Mouse (Mus musculus) adrenal gland, adult 8-10 months (tissue): ENCODE data around the gene Ak3. TPM values are rescaled to one million over a fixed set of nuclear protein-coding genes. Genes with fewer than 3 reads are reported as not detected.
"Not testable (repeated sequence)": the region's sequence is repeated elsewhere in the genome, so short reads cannot be mapped to it uniquely, and the experiment has no call there.

Experiments used
- DNase-seq: peaks from one replicate; pipeline ENCODE4 v3.0.0; 2022
- total RNA-seq, 4 experiments: library from RNA; stranded (reverse); gene quantifications; 2 replicates each; pipeline ENCODE4 v1.2.4; 2022

The Ak3 gene
- total RNA-seq, 4 experiments from 2014 or later, result 109 to 240 (median 158) TPM

DNA sequence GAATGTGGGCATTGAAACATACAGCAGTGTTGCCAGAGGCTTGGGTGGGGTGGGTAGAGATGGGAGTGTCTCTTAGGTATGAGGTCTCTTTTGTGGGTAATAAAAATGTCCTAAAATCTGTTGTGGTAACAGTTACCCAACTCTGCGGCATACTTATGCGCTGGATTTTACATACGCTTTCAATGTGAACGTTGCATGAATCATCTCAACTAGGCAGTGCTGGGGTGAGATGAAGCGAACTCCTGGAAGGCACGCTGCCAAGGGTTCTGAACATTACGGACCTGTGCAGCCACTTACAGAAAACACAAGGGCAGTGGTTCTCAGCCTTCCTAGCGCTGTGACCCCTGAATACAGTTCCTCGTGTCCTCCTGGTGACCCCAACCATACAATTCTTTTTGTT lies 5.1 kb downstream of the Ak3 start:
- no peak for DNase-seq

DNA sequence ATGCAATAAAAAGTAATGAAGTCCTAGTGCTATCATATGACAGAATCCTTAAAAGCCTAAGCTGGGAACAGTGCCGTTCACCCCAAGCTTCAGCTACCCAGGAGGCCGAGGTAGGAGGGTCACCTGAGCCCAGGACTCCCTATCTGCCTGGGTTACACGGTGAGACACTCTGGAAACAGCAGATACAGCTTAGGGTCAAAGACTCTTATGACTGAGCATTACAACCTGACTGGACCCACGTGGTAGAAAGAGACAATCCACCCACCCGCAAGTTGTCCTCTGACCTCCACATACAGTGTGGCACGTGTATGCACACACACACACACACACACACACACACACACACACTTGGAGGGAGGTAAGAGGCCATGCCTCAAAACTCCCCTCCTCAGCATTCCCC lies 5.6 kb downstream of the Ak3 start:
- no peak for DNase-seq

DNA sequence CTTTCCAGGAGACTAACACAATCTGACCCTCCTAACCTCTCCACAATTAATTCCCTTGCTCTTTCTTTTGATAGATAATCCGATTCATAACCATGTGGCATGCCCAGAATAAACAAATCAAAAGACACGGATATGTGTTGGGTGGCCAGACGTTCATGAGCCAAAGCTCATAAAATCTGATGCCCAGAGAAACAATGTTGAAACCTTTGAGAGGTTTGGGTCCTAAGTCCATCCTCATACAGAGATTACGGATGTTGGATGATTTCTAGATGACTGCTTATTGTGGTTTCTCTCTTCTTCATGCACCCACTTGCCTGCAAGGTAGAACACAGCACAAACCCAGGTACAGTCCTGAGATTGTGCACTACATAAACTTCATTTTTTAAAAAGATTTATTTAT lies 7.6 kb downstream of the Ak3 start:
- no peak for DNase-seq

DNA sequence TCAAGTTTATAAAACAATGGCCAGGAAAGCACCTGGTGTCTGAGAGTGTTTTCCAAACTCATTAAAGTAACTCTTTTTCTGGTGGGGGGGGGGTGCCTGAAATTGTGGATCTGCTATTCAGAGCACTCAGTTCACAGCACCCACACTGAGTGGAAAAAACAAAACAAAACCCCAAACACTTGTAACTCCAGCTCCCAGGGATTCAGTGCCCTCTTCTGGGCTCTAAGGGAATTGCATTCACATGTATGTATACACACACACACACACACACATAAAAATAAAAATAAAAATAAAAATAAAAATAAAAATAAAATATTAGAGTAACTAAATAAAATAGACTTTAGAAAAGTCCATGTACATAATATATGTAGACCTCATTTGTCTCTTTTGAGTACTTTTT lies 8.4 kb downstream of the Ak3 start:
- DNase-seq, result no peak

DNA sequence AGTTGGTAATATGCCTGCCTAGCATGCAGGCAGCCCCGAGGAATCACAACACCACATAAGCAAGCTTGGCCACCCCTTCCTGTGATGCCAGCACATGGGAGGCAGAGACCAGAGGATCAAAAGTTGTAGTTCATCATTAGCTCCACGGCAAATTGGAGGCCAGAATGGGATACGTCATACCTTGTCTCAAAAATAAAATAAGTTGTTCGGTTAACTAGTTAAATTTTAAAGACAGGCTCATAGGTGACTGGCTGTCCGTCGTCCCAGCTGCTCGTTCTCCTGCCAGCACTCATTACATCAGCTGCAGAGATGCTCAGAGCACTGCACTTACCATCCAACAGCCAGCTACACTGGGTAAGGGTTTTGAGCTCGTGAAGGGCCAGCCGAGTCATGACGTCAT lies 10.2 kb downstream of the Ak3 start:
- DNase-seq, result no peak

DNA sequence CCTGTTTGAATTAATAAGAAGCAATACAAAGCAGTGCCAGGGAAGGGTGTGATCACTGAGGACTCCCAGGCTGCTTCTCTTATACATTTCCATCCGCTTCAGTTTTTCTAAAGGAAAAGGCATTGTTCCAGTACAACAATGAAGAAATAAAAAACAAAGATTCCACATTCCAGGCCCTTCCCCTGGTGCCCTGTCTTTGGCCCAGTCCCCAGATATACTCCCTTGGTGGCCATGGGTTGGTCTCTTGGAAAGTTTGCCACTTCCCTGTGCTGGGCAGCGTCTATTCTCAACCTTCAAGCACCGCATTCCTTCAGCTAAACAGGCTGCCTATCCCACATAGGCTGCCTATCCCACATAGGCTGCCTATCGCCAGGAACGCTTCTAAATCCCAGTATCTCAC lies 10.7 kb downstream of the Ak3 start:
- no peak for DNase-seq

DNA sequence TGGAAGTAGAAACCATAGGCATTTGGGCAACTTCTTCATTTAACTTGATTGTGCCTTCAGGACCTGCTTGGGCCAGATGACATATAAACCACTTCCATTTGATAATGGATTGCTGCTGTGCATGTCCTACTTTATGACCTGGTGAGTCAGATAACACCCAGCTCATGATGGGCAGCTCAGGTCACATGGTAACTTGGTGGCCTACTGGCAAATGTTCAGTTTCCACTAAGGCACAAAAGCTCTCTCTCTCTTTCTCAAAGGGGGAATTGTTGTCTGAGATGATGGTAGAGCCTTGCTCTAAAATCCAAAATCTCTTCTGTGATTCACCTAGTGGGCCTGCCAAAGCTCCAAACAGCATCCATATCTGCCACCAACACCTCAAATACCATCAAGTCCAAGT lies 15.1 kb downstream of the Ak3 start:
- no peak for DNase-seq

DNA sequence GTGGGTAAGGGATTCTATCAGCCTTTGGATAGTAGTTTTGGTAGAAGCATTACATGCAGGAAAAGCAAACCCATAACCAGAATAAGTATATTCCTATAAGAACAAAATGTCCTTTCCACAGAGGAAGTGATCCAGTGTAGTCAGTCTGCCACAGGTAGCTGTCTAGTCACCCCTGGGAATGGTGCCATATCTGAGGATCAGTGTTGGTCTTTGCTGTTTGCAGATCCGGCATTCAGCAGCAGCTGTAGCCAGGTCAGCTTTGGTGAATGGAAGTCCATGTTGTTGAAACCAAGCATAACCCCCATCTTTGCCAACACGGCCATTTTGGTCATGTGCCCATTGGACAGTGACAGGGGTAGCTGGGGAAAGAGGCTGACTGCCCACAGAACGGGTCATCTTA lies 16.0 kb downstream of the Ak3 start:
- DNase-seq, result no peak

DNA sequence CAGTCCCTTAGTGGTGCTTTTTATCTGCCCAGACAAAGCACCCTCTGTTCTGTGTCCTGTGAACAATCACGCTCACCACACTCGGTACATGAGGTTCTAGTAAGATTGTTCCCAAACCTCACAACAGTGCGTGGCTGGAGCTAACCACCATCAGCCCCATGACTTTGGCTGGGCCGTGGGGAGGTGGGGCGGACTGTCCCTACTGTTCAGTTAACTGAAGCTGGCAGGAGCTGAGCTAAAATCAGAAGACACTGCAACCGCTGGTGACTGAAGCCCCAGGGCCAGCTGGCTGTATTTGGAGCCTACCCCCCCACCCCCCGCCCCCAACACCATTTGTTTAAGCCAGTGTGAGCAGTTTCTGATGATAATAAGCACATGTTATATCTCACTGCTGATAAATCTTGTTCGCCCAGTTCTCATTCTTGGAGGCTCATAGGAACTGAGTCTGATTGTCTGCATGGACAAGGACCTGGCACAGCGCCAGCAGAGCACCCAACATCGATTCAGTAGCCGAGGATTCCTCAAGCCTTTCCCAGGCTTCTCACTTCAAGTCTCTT lies 23.3 kb downstream of the Ak3 start:
- DNase-seq, result no peak

DNA sequence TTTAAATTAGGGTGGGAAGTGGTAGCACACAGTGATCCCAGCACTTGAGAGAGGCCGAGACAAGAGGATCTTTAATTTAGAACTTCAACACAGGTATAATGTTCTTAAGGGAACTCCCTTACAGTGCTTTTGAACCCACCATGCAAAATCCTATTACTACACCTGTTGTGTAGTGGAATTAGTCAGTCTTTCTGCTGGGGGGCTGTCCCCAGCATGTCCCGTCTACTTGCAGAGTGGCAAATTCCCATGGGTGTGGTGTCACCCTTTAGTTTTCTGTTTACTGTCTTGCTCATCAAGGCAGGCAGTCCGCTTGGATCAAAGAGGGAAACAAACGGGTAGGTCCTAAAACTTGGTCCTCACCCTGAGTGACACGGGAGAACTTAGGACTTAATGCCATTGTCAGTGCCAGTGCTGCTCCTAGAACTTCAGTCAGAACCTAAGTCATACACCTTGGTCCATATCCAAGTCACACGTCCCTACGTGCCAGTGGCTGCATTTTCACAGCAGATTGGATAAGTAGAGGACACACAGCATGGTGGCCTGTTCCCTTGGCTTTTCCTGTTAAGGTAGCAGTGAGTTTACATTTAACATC lies 25.9 kb downstream of the Ak3 start:
- no peak for DNase-seq

DNA sequence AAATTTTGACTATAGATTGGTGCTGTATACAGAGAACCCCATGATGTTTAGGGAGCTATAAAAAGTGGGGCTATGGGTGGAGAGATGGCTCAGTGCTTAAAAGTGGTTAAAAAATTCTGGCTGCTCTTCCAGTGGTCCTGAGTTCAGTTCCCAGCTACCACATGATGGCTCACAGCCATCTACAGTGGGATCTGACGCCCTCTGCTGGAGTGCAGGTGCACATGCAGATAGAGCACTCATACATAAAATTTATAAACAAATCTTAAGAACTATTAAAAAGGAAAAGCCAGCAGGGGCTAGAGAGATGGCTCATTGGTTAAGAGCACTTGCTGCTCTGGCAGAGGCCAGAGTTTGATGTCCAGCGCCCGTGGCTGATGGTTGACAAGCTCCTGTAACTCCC lies 28.1 kb downstream of the Ak3 start:
- DNase-seq, result no peak

DNA sequence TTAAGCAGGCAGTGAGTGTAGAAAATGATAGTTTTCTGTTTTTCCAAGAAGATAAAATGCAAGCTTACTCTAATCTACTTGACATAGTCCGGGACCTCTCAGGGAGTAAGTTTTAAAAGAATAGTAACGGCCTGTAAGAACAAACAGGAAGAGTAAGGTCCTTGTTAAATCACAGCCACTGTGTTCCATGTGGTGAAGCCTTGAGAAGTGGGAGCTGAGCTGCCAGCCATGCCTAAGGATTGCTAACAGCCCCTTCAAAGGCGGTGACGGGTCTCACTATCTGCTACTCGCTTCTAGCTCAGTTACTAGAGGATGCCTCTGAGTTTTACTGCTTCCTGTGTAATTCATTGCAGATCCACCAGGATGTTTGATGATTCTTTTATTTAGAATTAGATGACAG lies 31.0 kb downstream of the Ak3 start:
- DNase-seq, result no peak

DNA sequence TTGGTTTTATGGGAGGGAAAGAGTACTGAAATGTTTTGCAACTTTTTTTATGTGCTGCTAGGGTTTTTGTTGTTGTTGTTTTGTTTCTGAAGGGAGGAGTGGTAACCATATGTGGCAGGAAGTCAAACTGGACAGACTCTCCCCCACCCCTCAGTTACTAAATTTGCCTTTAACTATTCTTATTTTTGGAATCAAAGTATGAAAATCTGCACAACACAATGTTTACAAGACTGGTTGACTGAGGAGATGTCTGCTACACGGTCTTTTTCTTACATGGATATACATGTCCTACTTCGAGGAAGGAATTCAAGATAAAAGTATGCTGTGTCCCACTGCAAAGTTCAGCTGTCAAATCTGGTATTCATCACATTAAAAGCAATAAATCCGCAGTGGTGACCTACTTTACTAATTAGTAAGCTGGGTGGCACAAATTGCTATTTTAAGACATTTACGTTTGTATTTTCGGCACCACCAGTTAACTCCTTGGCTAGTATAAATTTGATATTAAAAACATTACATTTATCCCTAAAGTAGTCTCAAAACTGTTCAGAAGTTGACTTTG lies 31.5 kb downstream of the Ak3 start:
- DNase-seq, result no peak

DNA sequence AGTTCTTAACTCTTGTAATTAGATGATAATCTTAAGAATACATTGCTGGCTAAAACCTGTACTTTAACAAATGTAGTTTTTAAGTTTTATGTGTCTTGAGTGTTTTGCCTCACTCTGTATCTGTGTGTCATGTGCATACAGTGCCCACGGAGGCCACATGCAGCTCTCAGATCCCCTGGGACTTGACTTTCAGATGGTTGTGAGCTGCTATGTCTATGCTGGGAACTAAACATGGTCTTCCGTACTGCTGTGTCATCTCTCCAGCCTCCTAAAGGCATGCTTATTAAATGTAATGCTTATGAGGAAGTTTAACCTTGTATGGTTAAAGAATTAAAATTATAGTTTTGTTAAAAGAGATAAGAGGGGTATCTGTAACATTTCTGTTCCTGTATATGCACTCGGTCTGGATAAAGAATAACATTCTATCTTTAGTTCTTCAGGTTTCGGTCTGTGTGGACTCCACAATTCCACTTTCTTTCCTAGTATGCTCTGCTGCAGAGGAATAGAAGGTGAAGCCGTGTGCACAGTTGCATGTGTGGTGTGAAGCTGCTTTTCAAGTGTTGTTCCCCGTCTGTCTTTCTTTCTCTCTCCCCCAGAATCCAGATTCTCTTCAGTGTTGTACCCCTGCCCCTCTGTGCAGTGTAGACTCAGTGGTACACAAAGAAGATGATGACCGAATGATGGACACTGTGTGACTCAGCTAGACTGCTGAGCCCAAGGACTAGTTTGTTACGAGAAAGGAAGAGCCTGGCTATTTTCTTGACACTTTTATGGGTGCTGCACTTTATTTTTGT lies 32.2 kb downstream of the Ak3 start:
- DNase-seq, result no peak

DNA sequence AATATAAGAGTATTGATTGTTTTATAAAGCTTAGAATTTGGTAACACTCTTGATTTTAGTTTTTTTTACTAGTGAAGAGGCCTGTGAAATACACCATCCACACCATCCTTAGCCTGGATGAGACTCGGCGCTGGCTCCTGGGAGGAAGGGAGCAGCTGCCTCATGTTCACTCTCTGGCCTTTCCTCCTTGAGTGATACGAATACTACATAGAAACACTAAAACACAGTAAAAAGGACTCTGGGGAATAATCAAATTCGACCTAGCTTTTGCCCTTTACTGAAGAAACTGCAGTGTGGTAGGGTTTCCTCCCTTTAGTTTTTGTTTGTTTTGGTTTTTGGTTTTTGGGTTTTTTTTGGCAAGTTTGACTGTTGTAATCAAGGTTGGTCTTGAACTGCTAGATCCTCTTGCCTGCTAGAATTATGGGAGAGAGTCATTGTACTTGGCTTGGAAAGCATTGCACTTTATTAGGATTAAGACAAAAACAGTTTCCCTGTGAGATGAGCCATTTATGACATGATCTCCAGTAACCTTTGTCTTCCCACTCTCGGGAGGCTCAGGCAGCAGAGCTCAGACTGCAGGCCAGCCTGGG lies 33.2 kb downstream of the Ak3 start:
- DNase-seq, result no peak

DNA sequence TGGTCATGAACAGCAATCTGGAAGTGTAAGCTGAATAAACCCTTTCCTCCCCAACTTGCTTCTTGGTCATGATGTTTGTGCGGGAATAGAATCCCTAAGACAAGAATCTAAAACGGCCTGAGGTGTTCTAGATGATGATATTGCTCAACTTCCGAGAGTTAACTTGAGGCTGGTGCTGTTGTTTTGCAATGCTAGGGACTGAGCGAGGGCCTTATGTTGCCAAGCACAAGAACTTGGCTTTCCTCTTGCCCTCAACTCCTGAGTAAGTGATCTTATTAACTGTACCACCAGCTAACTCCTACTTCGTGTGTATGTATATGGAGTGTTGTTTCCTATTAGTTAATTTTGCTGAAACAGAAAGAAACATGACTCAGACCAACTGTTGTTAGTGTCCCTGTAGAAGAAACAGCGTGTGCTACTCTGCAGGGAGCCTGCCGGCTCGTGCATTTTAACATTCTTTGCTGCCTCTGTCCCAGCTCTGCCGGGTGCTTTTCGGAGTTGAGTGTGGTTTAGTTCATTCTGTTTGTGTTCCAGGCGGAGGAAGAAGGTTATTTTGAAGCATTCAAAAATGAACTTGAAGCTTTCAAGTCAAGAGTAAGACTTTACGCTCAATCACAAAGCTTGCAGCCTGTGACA lies 36.3 kb downstream of the Ak3 start:
- no peak for DNase-seq

DNA sequence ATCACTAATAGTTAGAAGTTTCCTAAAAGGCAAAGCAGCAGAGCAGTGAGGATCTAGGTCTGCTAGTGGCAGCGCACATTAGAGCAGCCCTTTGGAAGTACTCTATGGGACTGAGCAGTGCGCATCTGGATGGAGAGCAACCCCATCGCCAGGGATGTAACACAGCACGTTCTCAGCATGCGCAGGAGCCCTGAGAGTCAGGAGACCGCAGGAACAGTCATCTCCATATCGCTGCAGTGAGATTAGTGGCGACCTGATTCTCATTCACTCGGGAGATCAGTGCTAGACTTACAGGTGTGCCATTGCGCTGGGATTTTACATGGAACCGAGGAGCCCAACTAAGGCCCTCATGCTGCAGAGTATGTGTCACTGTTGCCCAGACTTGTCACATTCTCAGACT lies 38.7 kb downstream of the Ak3 start:
- DNase-seq, result no peak

DNA sequence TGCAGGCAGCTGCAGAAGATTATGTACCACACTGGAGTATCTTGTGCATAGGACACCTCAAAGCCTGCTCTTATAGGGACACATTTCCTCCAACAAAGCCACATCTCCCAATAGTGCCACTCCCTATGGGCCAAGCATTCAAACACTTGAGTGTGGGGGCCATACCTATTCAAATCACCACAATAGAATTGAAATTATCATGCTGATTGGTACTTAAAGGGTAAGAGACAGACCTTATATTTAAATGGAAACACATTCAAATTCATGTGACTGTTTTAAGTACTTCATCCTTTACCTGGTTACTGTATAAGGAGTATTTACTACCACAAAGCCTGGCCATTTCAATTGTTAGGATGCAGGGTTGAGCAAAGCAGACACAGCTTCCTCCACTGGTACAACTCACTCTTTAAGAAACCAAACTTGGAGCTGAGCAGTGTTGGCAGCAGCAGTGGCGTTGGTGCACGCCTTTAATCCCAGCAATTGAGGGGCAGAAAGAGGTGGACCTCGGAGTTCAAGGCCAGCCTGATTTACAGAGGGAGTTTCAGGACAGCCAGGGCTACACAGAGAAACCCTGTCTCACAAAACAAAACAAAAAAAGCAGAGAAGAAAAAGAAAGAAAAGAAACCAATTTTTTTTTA lies 39.6 kb downstream of the Ak3 start:
- no peak for DNase-seq

DNA sequence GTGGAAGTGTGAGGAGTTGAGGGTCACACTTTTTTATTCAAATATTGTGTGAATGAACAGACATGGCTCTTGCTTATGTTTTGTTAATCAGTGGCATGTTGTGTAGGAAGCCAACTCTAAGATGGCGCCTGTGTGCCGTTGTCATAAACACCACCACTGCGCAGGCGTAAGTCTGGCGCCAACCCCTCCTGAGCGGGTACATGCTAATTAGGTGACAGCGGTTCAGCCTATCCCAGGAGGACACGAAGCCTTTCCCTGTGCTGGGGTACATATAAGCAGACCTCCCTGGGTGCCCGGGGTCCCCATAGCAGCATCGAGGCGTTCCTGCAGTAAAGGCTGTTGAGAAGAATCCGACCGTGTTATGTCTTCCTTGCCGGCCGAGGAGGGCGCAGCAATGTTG lies 47.4 kb downstream of the Ak3 start:
- not testable (repeated sequence) for DNase-seq

DNA sequence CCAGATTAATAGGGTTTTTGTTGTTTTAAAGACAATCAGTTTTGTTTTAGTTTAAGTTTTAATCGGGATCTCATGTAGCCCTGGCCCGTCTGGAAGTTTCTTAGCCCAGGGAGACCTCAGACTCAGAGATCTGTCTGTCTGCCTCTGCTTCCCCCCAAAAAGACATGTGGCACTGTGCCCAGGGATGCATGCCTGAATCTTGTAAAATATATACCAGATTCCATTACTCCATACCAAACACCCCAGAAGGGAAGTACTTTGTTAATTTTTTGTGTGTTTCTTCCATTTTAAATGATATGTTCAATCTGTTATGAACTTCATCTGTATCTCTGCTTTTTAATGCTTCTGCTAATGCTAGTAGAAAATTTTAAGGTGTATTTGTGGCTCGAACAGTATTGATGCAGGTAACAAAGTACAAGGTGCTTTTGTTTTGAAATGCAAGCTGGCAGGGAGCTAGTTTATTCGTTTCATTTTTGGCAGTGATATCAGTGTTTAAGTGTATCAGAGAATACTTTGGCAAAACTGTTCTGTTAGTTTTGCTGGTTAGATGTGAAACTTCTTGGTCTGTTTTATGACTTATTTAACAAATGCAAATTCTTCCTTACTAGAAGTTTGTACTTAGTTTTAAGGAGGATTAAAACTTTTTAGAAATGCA lies 49.7 kb downstream of the Ak3 start:
- DNase-seq, result no peak

DNA sequence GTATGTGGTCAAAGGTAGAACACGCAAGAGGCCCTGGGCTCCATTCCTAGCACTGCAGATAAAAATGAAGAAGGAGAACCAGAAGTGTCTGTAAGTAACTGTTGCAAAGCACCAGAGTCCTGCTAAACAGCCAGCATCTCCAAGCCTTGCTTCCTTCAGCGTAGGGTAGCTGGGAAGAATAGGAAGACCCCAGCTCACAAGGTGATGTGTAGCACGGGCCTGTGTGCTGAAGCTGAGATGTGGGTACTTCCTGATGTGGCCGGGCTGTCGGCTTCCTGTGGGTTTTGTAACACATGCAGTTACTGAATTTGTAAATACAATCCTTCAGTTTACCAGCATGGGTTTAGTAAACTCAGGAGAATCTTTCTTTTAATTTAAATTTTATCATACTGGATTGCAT lies 52.4 kb downstream of the Ak3 start:
- DNase-seq, result no peak

DNA sequence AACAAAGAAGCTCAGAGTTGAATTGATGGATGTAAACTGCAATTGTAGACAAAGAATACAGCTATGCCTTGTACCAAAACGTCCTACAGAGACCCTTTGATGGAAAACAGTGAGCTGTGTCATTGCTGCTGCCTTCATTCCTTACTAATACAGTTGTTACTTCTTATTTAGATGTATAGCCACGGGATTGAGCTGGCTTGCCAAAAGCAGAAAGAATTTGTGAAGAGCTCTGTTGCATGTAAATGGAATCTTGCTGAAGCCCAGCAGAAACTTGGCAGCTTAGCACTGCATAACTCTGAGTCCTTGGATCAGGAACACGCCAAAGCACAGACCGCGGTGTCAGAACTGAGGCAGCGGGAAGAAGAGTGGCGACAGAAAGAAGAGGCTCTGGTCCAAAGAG lies 52.9 kb downstream of the Ak3 start:
- DNase-seq, result no peak
